Mouse (Mus musculus) spleen, postnatal 10 days (tissue): ENCODE results near the gene Colq.
A peak's percentile ranks its signal among the peaks of the same experiment; 100 is the strongest.

Experiments
- DNase-seq, 2 experiments: peaks; one replicate each; pipeline ENCODE4 v3.0.0; 2021 to 2022; ENCODE audit warnings: low spot score in 2 of 2

The Colq gene

GRCm38 (mm10) chr14:31574903-31575665, 16.1 kb downstream of the Colq start:
- DNase-seq: no peak

- no peak for DNase-seq
Observed at GRCm38 (mm10) chr14:31572561-31573175, 18.5 kb downstream of the Colq start.

GRCm38 (mm10) chr14:31571419-31571818, 19.7 kb downstream of the Colq start:
- DNase-seq: no peak

GRCm38 (mm10) chr14:31570131-31570951, 20.8 kb downstream of the Colq start:
- no peak for DNase-seq

GRCm38 (mm10) chr14:31569151-31569631, 22.0 kb downstream of the Colq start:
- DNase-seq: peak in 1 of 2 experiments; percentile 51

GRCm38 (mm10) chr14:31565478-31566212, 25.5 kb downstream of the Colq start:
- DNase-seq: no peak

- no peak for DNase-seq
Observed at GRCm38 (mm10) chr14:31564452-31565179, 26.5 kb downstream of the Colq start.

- peak in 1 of 2 experiments; percentile 55 for DNase-seq
Observed at GRCm38 (mm10) chr14:31560886-31561285, 30.3 kb downstream of the Colq start.

- DNase-seq: no peak
Observed at GRCm38 (mm10) chr14:31559216-31559615, 31.9 kb downstream of the Colq start.

GRCm38 (mm10) chr14:31557784-31558183, 33.4 kb downstream of the Colq start:
- no peak for DNase-seq

GRCm38 (mm10) chr14:31557273-31557672, 33.9 kb downstream of the Colq start:
- no peak for DNase-seq

- DNase-seq: no peak
Observed at GRCm38 (mm10) chr14:31556526-31557260, 34.5 kb downstream of the Colq start.

GRCm38 (mm10) chr14:31555963-31556434, 35.1 kb downstream of the Colq start:
- DNase-seq: peak in 1 of 2 experiments; percentile 41

- no peak for DNase-seq
Observed at GRCm38 (mm10) chr14:31555021-31555420, 36.1 kb downstream of the Colq start.

- DNase-seq: no peak
Observed at GRCm38 (mm10) chr14:31543885-31544442, 47.2 kb downstream of the Colq start.

GRCm38 (mm10) chr14:31537298-31537697, 53.8 kb downstream of the Colq start:
- DNase-seq: no peak

GRCm38 (mm10) chr14:31532656-31533055, 58.5 kb downstream of the Colq start:
- no peak for DNase-seq

- peak; percentile 30 to 68 for DNase-seq
Observed at GRCm38 (mm10) chr14:31531506-31532148, 59.5 kb downstream of the Colq start.

GRCm38 (mm10) chr14:31530847-31531246, 60.3 kb downstream of the Colq start:
- no peak for DNase-seq
